Mouse (Mus musculus) embryonic fibroblast, embryonic 13.5 days (primary cell): ENCODE measurements around the gene Smlr1.

Experiments used
- CTCF ChIP-seq: IDR thresholded peaks from 2 replicates; pipeline ENCODE4 v1.5.1; 2011; ENCODE audit warnings: mild to moderate bottlenecking, control low read depth, low read length, moderate library complexity, borderline replicate concordance; ENCODE audit not compliant: insufficient read depth
- POLR2A ChIP-seq: IDR thresholded peaks from 2 replicates; pipeline ENCODE4 v1.6.1; 2011; ENCODE audit warnings: low read depth, mild to moderate bottlenecking, control low read depth, low read length, moderate library complexity

DNA sequence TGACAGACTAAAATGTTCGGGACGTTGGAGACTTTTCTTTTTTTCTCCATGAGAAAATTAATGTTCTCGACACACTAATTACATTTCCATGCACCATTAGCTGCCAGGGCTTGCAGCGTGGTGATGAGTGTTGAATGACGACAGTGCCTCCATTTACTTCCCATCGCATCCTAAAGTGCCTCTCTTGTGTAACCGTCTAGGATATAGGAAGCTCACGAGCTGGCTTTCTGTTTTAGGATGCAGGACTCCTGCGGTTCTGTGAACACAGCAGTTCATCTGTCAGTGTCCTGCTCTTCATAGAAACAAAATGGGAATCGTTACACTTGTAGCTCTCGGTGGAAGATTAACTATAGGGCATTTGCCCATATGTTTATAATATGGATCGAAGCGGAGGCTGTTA is 4.7 kb downstream of the Smlr1 start:
- TF ChIP-seq POLR2A = no peak
- no peak for TF ChIP-seq CTCF
